Mouse (Mus musculus): ENCODE data around the gene Itprid2. TPM values are rescaled to one million over a fixed set of nuclear protein-coding genes. Genes with fewer than 3 reads are reported as not detected.

Itprid2 gene
- polyA plus RNA-seq, 1 experiment from 2014 or later, result 4.1 TPM

DNA sequence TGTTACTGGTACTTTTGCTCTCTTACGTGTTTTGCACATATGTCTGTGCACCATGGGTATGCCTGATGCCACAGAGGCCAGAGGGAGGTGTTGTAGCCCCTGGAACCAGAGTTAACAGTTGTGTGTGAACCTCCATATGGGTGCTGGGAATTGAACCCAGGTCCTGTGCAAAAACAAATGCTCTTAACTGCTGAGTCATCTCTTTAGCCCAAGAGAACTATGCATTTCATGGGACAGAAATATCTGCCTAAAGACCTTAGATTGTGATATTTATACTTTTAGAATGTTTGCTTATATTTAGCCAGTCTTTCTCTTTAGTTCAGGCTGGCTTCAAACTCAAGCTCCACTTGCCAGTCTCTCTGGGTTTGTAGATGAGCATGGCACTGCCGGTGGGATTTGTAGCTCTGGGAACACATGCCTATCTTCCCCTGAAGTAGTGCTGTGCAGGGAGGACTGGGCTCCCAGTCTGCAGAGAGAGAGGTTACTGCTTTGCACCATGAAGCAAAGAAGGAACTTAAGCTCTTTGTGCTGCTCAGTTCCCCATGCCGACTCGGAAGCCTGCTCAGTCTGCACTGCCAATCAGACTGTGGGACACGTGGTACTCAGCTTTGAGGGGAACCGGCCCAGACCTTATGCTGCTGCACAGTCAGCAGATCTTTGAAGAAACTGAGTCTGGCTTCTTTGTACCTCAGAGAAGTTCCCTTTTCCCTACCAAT, 18.1 kb downstream of the Itprid2 start:
- 69% methylated on average over 6 of the region's 6 CpGs for WGBS
- Histone ChIP-seq H3K9ac (no peak overlapping the region), H3K27me3 (no peaks in the 10 kb centered on the region), H3K27ac (no peak overlapping the region), H3K36me3 (peaks cover 20% of the 10 kb centered on the region), H3K4me3 (no peak overlapping the region), H3K9me3 (no peaks in the 10 kb centered on the region), H3K4me1 (replicated peaks) (no peaks in the 10 kb centered on the region), H3K4me2 (no peak overlapping the region)
- no peak for ATAC-seq (ENCODE audit: low FRiP score)

DNA sequence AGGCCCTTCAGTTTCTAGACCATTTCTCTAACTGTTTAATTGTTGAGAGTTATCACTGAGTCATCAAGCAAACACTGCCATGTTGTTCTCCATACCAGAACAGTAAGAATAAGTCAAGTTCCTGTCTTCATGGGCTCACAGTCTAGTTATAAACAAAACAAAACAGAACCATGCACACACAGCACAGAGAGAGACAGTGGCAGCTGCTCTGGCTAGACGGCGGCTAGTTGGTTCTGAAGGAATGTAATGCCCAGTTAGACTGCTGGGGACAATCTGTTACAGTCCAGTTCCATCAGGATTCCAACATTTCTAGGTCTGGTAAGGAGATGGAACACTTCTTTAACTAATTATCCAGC, 18.6 kb downstream of the Itprid2 start:
- no peak overlapping the region for H3K4me3 ChIP-seq
- H3K9me3 ChIP-seq, result no peaks in the 10 kb centered on the region
- H3K27me3 ChIP-seq, result no peaks in the 10 kb centered on the region
- no peak overlapping the region for H3K27ac ChIP-seq
- no peak overlapping the region for H3K9ac ChIP-seq
- ATAC-seq (ENCODE audit: low FRiP score), result no peak
- no peaks in the 10 kb centered on the region for H3K4me1 ChIP-seq (replicated peaks)
- 90% methylated on average over 2 of the region's 2 CpGs for WGBS
- peaks cover 26% of the 10 kb centered on the region for H3K36me3 ChIP-seq
- H3K4me2 ChIP-seq, result no peak overlapping the region

GRCm38 (mm10) chr2:79657062-79657461, 21.9 kb downstream of the Itprid2 start:
- H3K4me3 ChIP-seq, result no peak overlapping the region
- no peak overlapping the region for H3K9ac ChIP-seq
- H3K9me3 ChIP-seq, result no peaks in the 10 kb centered on the region
- no peaks in the 10 kb centered on the region for H3K27me3 ChIP-seq
- H3K4me2 ChIP-seq, result no peak overlapping the region
- H3K4me1 ChIP-seq (replicated peaks), result no peaks in the 10 kb centered on the region
- WGBS, result 86% methylated on average over 8 of the region's 8 CpGs
- ATAC-seq (ENCODE audit: low FRiP score), result no peak
- H3K36me3 ChIP-seq, result peaks cover 49% of the 10 kb centered on the region
- no peak overlapping the region for H3K27ac ChIP-seq

DNA sequence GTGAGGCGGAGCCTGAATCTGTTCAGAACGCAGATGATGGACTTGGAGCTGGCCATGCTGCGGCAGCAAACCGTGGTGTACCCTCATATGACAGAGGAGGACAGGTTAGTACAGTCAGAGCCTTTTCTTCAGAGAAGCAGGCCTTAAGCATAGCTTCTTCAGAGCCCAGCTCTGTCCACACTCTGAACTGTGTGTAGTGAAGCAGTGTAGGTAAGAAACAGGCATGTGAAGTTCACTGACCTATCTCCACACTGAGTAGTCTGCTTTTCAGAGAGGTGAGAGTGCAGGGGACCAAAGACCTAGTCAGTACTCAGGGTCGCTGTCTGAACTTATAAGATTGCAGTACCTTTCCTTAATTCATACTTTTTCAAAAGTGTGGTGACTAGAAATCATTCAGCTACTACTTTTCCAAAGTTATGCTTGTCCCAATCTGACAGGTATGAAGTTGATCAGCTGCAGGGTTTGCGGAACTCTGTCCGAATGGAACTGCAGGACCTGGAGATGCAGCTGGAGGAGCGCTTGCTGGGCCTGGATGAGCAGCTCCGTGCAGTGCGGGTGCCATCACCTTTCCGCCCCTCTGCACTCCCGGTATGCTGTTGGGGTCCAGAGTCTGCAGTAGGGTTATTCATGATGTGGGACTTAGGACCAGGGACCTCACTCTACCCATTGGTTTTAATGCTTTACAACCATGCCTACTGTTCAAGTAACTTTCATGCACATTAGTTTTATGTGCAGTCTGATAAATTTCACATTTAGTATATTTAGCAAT, 25.4 kb downstream of the Itprid2 start:
- Histone ChIP-seq H3K4me1 (replicated peaks) (no peaks in the 10 kb centered on the region; the same call in 1 of the 2 replicates), H3K36me3 (peaks cover 55% of the 10 kb centered on the region), H3K9me3 (no peaks in the 10 kb centered on the region), H3K27ac (no peak overlapping the region), H3K4me2 (no peak overlapping the region), H3K4me3 (no peak overlapping the region), H3K9ac (no peak overlapping the region), H3K27me3 (no peaks in the 10 kb centered on the region)
- ATAC-seq (ENCODE audit: low FRiP score), result no peak
- WGBS, result 76% methylated on average over 12 of the region's 12 CpGs

GRCm38 (mm10) chr2:79661486-79662104, 26.4 kb downstream of the Itprid2 start:
- no peak for ATAC-seq (ENCODE audit: low FRiP score)
- H3K36me3 ChIP-seq, result peaks cover 55% of the 10 kb centered on the region
- H3K9ac ChIP-seq, result no peak overlapping the region
- no peak overlapping the region for H3K4me2 ChIP-seq
- no peak overlapping the region for H3K27ac ChIP-seq
- H3K4me1 ChIP-seq (replicated peaks), result no peaks in the 10 kb centered on the region; the same call in 1 of the 2 replicates
- H3K27me3 ChIP-seq, result no peaks in the 10 kb centered on the region
- 49% methylated on average over 7 of the region's 7 CpGs for WGBS
- no peaks in the 10 kb centered on the region for H3K9me3 ChIP-seq
- H3K4me3 ChIP-seq, result no peak overlapping the region

DNA sequence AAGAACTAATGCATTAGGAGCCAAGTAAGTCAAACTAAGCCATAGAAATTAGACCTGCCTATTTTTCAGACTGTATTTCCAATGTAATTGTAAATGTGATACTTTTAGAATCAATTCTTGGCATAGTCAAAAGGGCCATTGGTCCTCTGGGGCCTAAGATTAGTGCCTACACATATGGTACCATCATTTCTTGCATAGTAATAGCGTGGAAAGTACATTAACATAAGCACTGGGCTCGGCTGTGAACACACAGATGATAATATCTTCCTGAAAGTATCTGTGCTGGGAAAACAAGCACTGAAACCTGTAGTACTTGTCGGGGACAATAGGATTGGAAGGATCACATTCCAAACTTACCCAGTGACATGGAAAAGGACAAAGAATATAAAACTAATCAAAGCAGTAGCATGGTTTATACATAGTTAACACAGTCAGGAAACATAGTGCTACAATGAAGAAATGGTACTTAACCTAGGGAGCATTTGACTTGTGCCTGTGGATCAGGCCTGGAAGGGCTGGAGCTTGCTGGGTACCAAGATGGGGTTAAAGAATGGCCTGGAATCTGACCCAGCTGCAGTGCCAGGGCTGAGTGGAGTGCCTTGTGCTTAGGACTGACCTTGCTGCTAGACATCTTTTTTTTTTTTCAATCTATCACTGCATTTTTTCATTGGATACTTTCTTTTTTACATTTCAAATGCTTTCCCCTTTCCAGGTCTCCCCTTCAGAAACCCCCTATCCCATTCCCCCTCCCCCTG, 29.6 kb downstream of the Itprid2 start:
- Histone ChIP-seq H3K4me3 (no peak overlapping the region), H3K36me3 (peaks cover 26% of the 10 kb centered on the region), H3K9ac (no peak overlapping the region), H3K4me2 (no peak overlapping the region), H3K9me3 (no peaks in the 10 kb centered on the region), H3K27me3 (no peaks in the 10 kb centered on the region), H3K27ac (no peak overlapping the region), H3K4me1 (replicated peaks) (no peaks in the 10 kb centered on the region; the same call in 1 of the 2 replicates)
- ATAC-seq (ENCODE audit: low FRiP score), result no peak
- 63% methylated on average over 3 of the region's 3 CpGs for WGBS

- H3K27ac ChIP-seq, result no peak overlapping the region
- H3K9me3 ChIP-seq, result no peaks in the 10 kb centered on the region
- WGBS, result 71% methylated on average over 3 of the region's 3 CpGs
- no peak overlapping the region for H3K9ac ChIP-seq
- H3K27me3 ChIP-seq, result no peaks in the 10 kb centered on the region
- H3K4me1 ChIP-seq (replicated peaks), result no peaks in the 10 kb centered on the region; the same call in 1 of the 2 replicates
- H3K4me3 ChIP-seq, result no peak overlapping the region
- no peak overlapping the region for H3K4me2 ChIP-seq
- no peak for ATAC-seq (ENCODE audit: low FRiP score)
- peaks cover 23% of the 10 kb centered on the region for H3K36me3 ChIP-seq
These were observed 30.3 kb downstream of the Itprid2 start for GRCm38 (mm10) chr2:79665492-79665891.

GRCm38 (mm10) chr2:79675266-79675665, 40.1 kb downstream of the Itprid2 start:
- 96% methylated on average over 3 of the region's 3 CpGs for WGBS
- Histone ChIP-seq H3K27me3 (no peaks in the 10 kb centered on the region), H3K4me1 (replicated peaks) (no peaks in the 10 kb centered on the region), H3K9me3 (no peaks in the 10 kb centered on the region), H3K27ac (no peak overlapping the region), H3K36me3 (peaks cover 9% of the 10 kb centered on the region; the same call in 1 of the 2 replicates), H3K9ac (no peak overlapping the region), H3K4me3 (no peak overlapping the region), H3K4me2 (no peak overlapping the region)
- no peak for ATAC-seq (ENCODE audit: low FRiP score)

- Histone ChIP-seq H3K9me3 (no peaks in the 10 kb centered on the region), H3K4me3 (no peak overlapping the region), H3K9ac (no peak overlapping the region), H3K27me3 (no peaks in the 10 kb centered on the region), H3K27ac (no peak overlapping the region), H3K36me3 (no peaks in the 10 kb centered on the region), H3K4me1 (replicated peaks) (no peaks in the 10 kb centered on the region), H3K4me2 (no peak overlapping the region)
- 90% methylated on average over 1 of the region's 1 CpGs for WGBS
- no peak for ATAC-seq (ENCODE audit: low FRiP score)
These were observed 42.6 kb downstream of the Itprid2 start for GRCm38 (mm10) chr2:79677663-79678257.

DNA sequence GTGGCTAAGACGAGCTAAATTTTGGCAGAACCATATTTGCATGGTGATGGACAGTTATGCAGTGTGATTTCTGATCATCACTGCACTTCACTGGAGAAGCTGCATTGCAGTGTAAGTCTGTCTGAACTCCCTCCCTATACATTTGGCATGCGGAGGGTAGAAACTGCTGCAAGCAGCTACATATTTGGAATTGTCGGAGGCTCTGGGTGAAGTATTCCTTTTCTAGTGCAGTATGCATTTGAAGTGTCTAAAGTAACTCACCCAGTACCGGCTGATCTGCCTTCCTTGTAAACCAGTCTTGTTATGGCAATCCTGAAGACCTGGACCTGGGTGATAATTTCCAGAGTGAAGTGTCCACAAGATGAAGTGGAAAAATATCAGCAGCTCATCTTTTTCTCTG, 46.5 kb downstream of the Itprid2 start:
- H3K4me2 ChIP-seq, result no peak overlapping the region
- no peak overlapping the region for H3K27ac ChIP-seq
- WGBS, result 88% methylated on average over 4 of the region's 4 CpGs
- no peaks in the 10 kb centered on the region for H3K9me3 ChIP-seq
- no peak for ATAC-seq (ENCODE audit: low FRiP score)
- no peaks in the 10 kb centered on the region for H3K27me3 ChIP-seq
- H3K4me3 ChIP-seq, result no peak overlapping the region
- no peak overlapping the region for H3K9ac ChIP-seq
- no peaks in the 10 kb centered on the region for H3K36me3 ChIP-seq
- no peaks in the 10 kb centered on the region for H3K4me1 ChIP-seq (replicated peaks)

GRCm38 (mm10) chr2:79683258-79683657, 48.1 kb downstream of the Itprid2 start:
- Histone ChIP-seq H3K4me2 (no peak overlapping the region), H3K9me3 (no peaks in the 10 kb centered on the region), H3K36me3 (no peaks in the 10 kb centered on the region), H3K27me3 (no peaks in the 10 kb centered on the region), H3K4me3 (no peak overlapping the region), H3K27ac (no peak overlapping the region), H3K9ac (no peak overlapping the region), H3K4me1 (replicated peaks) (no peaks in the 10 kb centered on the region)
- no peak for ATAC-seq (ENCODE audit: low FRiP score)
- WGBS, result 80% methylated on average over 4 of the region's 4 CpGs

GRCm38 (mm10) chr2:79690838-79691237, 55.7 kb downstream of the Itprid2 start:
- ATAC-seq (ENCODE audit: low FRiP score), result no peak

More at GRCm38 (mm10) chr2:79690838-79691237, 55.7 kb downstream of the Itprid2 start:
- Histone ChIP-seq H3K4me1 (replicated peaks) (no peaks in the 10 kb centered on the region), H3K27me3 (no peaks in the 10 kb centered on the region), H3K27ac (no peak overlapping the region), H3K9ac (no peak overlapping the region), H3K36me3 (no peaks in the 10 kb centered on the region), H3K4me2 (no peak overlapping the region), H3K9me3 (no peaks in the 10 kb centered on the region), H3K4me3 (no peak overlapping the region)
- WGBS, result 78% methylated on average over 3 of the region's 3 CpGs

Data from hindbrain, embryonic 13.5 days (tissue).